Comparison of ENCODE assay signal across 29 mouse cellular contexts in the genomic region with DNA sequence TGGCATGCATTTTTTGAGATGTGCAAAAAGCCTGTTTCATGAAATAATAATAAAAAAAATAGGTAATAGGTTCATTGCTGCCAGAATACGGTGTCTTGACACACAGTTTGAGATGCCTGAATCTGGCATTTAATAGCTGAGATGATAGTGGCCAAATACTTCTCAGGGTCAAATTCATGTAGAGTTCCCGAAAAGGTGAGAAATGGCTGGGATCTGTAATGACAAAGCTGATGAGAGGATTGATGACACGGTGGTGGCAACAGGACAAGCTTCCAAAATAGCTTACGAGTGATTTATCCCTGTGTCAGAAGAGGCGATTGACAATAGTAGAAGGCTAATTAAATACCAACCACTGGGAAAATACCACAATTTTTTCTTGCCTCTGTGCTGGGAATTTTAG.
"Had no signal": no experiment of that assay in that cellular context is flagged by ENCODE, and none has a peak within 500 bp of the region (broad histone marks: within the 10 kb centered on the region; RNA-seq: fewer than 3 reads in every experiment).

No protein-coding gene starts in this region.

- H3K27ac ChIP-seq: heart, embryonic 13.5 days; heart, embryonic 15.5 days; hindbrain, embryonic 12.5 days; hindbrain, embryonic 13.5 days; hindbrain, embryonic 14.5 days; hindbrain, embryonic 15.5 days; hindbrain, postnatal 0 days; intestine, embryonic 15.5 days; kidney, embryonic 15.5 days; kidney, postnatal 0 days; layer of hippocampus, adult 2 months; left cerebral cortex, adult 2 months had no signal

- H3K4me1 ChIP-seq: heart, embryonic 12.5 days; heart, embryonic 13.5 days; heart, embryonic 15.5 days; hindbrain, embryonic 12.5 days; hindbrain, embryonic 13.5 days; hindbrain, embryonic 15.5 days; intestine, embryonic 15.5 days; kidney, embryonic 15.5 days had no signal

- H3K27me3 ChIP-seq: heart, embryonic 12.5 days; heart, embryonic 13.5 days; heart, embryonic 15.5 days; hindbrain, embryonic 12.5 days; hindbrain, embryonic 13.5 days; hindbrain, embryonic 15.5 days; intestine, embryonic 15.5 days; kidney, embryonic 15.5 days had no signal

- H3K4me3 ChIP-seq: heart, embryonic 12.5 days; heart, embryonic 13.5 days; heart, embryonic 15.5 days; hindbrain, embryonic 12.5 days; hindbrain, embryonic 13.5 days; hindbrain, embryonic 15.5 days; intestine, embryonic 15.5 days; kidney, embryonic 15.5 days; layer of hippocampus, adult 2 months; left cerebral cortex, adult 2 months had no signal

- H3K36me3 ChIP-seq: heart, embryonic 12.5 days; heart, embryonic 13.5 days; heart, embryonic 15.5 days; hindbrain, embryonic 12.5 days; hindbrain, embryonic 13.5 days; hindbrain, embryonic 15.5 days; intestine, embryonic 15.5 days; kidney, embryonic 15.5 days had no signal

- DNase-seq: heart, postnatal 10 days; heart, postnatal 14 days; heart, postnatal 36 days; heart, postnatal 4 days; kidney, adult 11 months; kidney, adult 18-20 months; kidney, adult 2 months; kidney, adult 8-10 months; kidney, adult 9 months; kidney, postnatal 10 days; kidney, postnatal 14 days; kidney, postnatal 25 days; kidney, postnatal 36 days; kidney, postnatal 4 days; layer of hippocampus, adult 9-11 months; layer of hippocampus, postnatal 36 days had no signal

- H3K9me3 ChIP-seq: heart, embryonic 12.5 days; heart, embryonic 13.5 days; heart, embryonic 15.5 days; hindbrain, embryonic 12.5 days; hindbrain, embryonic 13.5 days; hindbrain, embryonic 15.5 days; intestine, embryonic 15.5 days; kidney, embryonic 15.5 days had no signal
